Mouse (Mus musculus): Measurements from ENCODE around the gene Zbtb17. TPM values are rescaled to one million over a fixed set of nuclear protein-coding genes. Genes with fewer than 3 reads are reported as not detected.

Gene Zbtb17
- 50.7 and 56.6 TPM in 2 replicates for polyA plus RNA-seq (2016; fragmentation: Nextera tagmentation; extraction: Ambion mirVana)

DNA sequence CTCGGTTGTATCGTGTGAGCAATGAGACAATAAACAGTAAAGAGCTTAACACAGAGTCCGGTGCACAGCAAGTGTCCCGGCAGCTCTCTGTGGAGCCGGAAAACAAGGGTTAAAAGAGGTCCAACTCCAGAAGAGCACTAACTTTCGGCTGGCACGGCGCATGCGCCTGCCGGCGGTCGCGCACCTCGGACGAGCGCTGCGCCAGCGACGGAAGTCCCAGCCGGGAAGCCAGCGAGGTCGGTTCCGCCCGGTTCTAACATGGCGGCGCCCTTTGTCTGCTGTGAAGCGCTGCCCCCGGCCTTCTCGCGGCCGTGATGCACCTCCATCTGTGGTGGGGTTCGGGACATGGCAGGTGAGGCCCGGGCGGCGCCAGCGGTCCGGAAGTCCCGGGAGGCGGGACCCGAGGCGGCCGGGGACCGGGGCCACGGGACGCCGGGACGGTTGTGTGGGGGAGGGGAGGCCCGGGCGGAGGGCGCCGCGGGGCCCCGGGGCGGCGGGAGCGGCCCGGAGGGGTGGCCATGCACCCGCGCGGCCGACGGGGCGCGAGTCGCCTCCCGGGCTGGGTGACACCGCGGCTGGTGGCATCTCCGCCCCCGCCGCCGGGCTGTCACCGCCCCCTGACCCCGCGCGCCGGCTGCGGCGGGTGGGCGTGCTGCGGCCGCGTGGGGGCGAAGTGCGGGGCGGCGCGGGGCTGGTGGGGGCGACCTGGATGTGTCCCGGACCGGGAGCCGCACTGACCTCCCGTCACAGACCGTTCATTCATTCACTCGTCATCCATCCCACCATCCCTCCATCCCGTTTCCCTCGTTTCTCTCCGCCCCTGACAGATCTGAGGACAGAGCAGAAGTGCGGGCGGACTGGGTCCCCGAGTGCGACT, at the start of gene Zbtb17:
Zbtb17 (plus strand) TSS at position 204 of the 877 bp plus-strand sequence.
- peak; percentile 91 for ATAC-seq (ENCODE audit: low FRiP score)
- WGBS: under 1% methylated on average over 84 of the region's 102 CpGs

DNA sequence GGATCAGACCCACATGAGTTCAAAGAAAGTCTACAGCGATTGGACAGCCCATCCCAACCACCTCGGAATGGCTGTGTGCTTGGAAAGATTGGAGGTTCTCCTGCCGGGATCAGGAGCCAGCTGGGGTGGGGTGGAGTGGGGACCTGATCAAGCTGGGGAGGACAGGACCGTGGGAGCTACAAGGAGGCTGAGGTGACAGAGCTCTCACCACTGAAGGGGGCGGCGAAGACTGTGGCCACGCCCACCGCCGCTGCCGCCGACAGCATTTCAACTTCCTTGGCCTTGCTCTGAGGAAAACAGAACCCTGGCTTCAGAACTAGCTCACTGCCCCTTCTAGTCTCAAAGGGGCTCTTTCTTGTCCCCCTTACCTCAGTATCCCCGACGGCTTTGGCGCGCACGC, 49.7 kb upstream of the Zbtb17 start:
- H3K4me3 ChIP-seq: no peak overlapping the region
- peaks cover 6% of the 10 kb centered on the region for H3K4me1 ChIP-seq
- WGBS: 16% methylated on average over 16 of the region's 16 CpGs
- no peaks in the 10 kb centered on the region for H3K36me3 ChIP-seq
- H3K4me2 ChIP-seq (replicated peaks): peak overlapping the region; percentile 17; the same call in 1 of the 2 replicates
- no peak for ATAC-seq (ENCODE audit: low FRiP score)
- peaks cover 32% of the 10 kb centered on the region for H3K27me3 ChIP-seq
- no peak overlapping the region for H3K27ac ChIP-seq
- no peak overlapping the region for H3K9ac ChIP-seq
- no peaks in the 10 kb centered on the region for H3K9me3 ChIP-seq (replicated peaks)

More for the DNA sequence above, at the start of gene Zbtb17:
- Histone ChIP-seq H3K4me1 (peaks cover 20% of the 10 kb centered on the region), H3K36me3 (peaks cover 29% of the 10 kb centered on the region), H3K9me3 (replicated peaks) (no peaks in the 10 kb centered on the region), H3K27me3 (no peaks in the 10 kb centered on the region), H3K27ac (peak within 1 kb of the TSS; percentile 84), H3K4me3 (peak within 1 kb of the TSS; percentile 100), H3K4me2 (replicated peaks) (peak within 1 kb of the TSS; percentile 86), H3K9ac (peak within 1 kb of the TSS; percentile 98)

DNA sequence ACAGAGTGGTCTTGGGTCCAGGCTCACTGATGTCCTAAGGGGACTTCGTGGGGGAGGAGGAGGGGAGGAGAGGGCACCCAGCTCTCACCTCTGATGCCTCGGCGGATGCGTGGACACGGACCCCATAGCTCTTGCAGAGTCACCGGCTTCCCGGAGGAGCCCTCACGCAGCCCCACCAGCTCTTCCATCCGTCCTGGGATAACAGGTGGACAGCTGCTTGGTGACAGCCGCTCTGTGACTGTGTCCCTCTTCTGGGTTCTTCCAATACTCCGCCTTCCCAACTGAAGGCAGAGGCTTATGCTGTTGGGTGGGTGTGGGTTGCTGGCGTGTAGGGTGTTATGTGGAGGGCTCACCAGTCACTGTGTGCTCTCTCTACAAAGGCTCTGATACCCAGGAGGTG, 46.6 kb upstream of the Zbtb17 start:
- peaks cover 26% of the 10 kb centered on the region for H3K27me3 ChIP-seq
- H3K9ac ChIP-seq: no peak overlapping the region
- H3K4me1 ChIP-seq: peaks cover 6% of the 10 kb centered on the region
- H3K4me2 ChIP-seq (replicated peaks): no peak overlapping the region
- no peak overlapping the region for H3K4me3 ChIP-seq
- no peaks in the 10 kb centered on the region for H3K36me3 ChIP-seq
- no peaks in the 10 kb centered on the region for H3K9me3 ChIP-seq (replicated peaks)
- H3K27ac ChIP-seq: no peak overlapping the region
- no peak for ATAC-seq (ENCODE audit: low FRiP score)
- WGBS: 73% methylated on average over 12 of the region's 12 CpGs

DNA sequence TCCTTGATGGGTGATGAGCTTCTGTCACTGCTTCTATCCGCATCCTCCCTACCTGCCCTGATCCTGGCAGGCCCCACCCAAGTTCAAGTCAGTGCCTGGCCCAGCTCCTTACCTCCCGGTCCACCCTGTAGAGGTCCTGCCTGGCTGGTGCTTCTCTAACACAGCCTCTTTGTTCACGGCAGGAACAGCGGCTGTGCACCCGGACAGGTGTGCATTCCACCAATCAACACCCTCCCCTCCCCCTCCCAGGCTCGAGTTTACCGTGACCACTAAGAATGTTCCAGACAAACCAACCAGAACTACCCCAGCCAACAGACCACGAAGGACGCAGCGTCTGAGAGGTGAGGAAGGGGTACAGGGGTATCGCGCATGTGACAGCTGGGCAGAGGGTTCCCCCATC, 45.9 kb upstream of the Zbtb17 start, which contains the start of gene Clcnka:
Clcnka (minus strand) TSS at position 180 of the 400 bp plus-strand sequence.
- no peak for ATAC-seq (ENCODE audit: low FRiP score)
- H3K9me3 ChIP-seq (replicated peaks): no peaks in the 10 kb centered on the region
- H3K4me1 ChIP-seq: peaks cover 6% of the 10 kb centered on the region
- H3K4me2 ChIP-seq (replicated peaks): no peak within 1 kb of the TSS
- 67% methylated on average over 12 of the region's 12 CpGs for WGBS
- no peak within 1 kb of the TSS for H3K27ac ChIP-seq
- no peak within 1 kb of the TSS for H3K9ac ChIP-seq
- peaks cover 26% of the 10 kb centered on the region for H3K27me3 ChIP-seq
- H3K36me3 ChIP-seq: no peaks in the 10 kb centered on the region
- H3K4me3 ChIP-seq: no peak within 1 kb of the TSS

DNA sequence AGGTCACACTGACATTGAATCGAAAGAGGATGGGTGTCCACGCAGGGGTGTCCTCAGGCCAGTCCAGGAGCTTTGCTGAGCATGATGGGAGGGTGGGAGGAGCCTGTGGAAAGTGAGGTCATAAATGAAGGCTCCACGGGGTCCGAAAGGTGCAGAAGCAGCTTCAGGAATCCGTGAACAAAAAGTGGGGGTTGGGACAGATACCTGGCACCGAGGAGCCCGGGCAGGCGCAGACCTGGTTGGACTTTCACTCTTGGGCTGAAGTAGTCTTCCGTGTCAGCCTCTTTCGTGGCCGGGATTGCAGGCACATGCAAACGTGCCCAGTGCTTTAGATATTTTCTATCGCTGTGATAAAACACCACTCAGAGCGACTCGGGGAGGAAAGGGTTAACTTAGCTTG, 44.3 kb upstream of the Zbtb17 start:
- Histone ChIP-seq H3K36me3 (no peaks in the 10 kb centered on the region), H3K27ac (no peak overlapping the region), H3K9me3 (replicated peaks) (no peaks in the 10 kb centered on the region), H3K9ac (no peak overlapping the region), H3K27me3 (peaks cover 23% of the 10 kb centered on the region), H3K4me3 (no peak overlapping the region), H3K4me2 (replicated peaks) (no peak overlapping the region), H3K4me1 (peaks cover 11% of the 10 kb centered on the region)
- 86% methylated on average over 15 of the region's 15 CpGs for WGBS
- no peak for ATAC-seq (ENCODE audit: low FRiP score)

DNA sequence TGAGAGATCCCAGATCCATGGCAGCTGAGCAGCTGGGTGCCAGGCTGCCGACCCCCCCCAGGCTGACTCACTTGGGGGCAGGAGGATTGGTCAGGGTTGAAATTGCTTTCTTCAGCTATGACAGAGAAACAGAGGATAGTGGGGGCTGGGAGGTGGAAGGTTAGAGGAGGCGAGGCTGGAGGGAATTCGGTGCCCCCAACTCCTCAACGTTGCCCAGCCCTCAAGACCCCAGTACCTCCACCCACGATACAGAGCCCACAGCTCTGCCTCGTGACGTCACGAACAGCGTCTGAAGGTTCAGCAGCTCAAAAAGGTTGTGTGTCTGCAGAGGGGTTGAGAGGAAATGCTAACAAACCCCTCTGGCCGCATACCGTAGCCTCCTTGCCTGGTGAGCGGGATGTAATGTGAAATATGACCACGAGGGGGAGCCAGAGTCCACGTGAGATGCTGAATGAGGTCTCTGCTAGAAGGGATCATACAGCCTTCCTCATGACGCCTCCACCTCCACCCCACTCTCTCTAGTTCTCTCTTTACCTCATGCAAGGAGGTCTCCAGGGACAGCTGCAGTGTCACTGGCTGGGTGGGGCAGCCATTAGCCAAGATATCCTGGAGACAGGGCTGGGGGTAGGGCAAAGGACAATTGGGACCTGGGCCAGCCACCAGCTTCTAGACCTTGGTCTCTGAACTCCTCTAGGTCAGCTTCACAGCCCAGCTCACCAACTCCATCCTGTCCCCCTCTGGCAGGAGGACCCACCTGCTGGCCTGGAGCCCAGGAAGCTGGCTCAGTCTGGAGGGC, 39.7 kb upstream of the Zbtb17 start:
- Histone ChIP-seq H3K4me3 (no peak overlapping the region), H3K9ac (peak overlapping the region; percentile 41), H3K27ac (no peak overlapping the region), H3K9me3 (replicated peaks) (no peaks in the 10 kb centered on the region), H3K36me3 (no peaks in the 10 kb centered on the region), H3K27me3 (peaks cover 17% of the 10 kb centered on the region), H3K4me2 (replicated peaks) (peak overlapping the region; percentile 46), H3K4me1 (peaks cover 5% of the 10 kb centered on the region; the same call in 1 of the 2 replicates)
- 14% methylated on average over 15 of the region's 15 CpGs for WGBS
- ATAC-seq (ENCODE audit: low FRiP score): peak; percentile 81

DNA sequence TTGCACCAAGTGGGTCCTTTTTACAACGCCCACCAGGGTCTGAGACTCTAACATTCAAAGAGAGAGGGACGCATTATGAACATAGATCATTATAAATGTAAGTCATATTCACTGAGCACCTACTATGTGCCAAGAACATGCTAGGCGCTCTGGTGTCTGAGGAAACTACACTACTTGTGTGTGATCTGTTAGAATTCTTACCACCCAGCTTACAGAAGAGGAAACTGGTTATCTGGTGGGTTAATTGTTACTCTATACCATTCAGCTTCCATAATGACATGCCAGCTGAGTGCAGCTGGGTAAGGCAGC, 39.2 kb upstream of the Zbtb17 start:
- no peak overlapping the region for H3K9ac ChIP-seq
- 83% methylated on average over 3 of the region's 3 CpGs for WGBS
- peaks cover 17% of the 10 kb centered on the region for H3K27me3 ChIP-seq
- H3K4me2 ChIP-seq (replicated peaks): no peak overlapping the region
- no peak for ATAC-seq (ENCODE audit: low FRiP score)
- H3K4me3 ChIP-seq: no peak overlapping the region
- H3K9me3 ChIP-seq (replicated peaks): no peaks in the 10 kb centered on the region
- H3K27ac ChIP-seq: no peak overlapping the region
- no peaks in the 10 kb centered on the region for H3K36me3 ChIP-seq
- peaks cover 5% of the 10 kb centered on the region; the same call in 1 of the 2 replicates for H3K4me1 ChIP-seq

DNA sequence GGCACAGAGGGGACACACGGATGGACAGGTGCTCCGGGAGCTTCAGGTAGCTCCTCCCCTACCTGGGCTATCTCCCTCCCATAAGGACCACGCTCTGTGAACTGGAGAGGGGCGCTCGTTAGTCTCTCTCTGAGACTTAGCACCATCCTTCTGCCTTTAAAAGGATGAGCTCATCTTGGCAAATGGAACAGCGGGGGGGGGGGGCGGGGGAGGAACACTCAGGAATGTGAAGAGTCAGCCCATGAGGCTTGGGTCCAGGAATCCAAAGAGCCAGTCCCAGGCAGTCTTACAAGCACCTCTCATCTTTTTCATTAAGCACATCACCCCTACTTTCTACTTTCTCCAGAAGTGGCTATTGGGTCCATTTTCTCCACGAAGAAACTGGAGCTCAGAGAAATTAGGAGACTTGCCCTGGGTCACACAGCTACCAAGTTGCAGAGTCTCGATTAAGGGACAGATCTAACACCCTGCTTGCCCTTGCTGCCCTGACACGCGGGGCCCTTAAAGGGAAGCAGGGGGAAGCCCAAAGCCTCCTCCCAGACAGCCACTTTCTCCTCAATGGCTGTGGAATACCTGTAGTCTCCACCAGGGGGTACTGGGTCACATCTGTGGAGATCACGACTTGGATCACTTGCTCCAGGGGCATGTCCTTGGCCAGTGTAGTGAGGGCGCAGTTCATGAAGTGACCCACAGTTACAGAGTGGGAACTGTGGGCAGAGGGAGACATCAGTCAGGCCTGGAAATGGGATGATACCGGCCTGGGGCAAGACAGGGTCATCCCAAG, 37.7 kb upstream of the Zbtb17 start:
- H3K36me3 ChIP-seq: no peaks in the 10 kb centered on the region
- H3K4me1 ChIP-seq: peaks cover 5% of the 10 kb centered on the region; the same call in 1 of the 2 replicates
- H3K9ac ChIP-seq: no peak overlapping the region
- peaks cover 22% of the 10 kb centered on the region for H3K27me3 ChIP-seq
- H3K27ac ChIP-seq: no peak overlapping the region
- H3K4me3 ChIP-seq: no peak overlapping the region
- WGBS: 49% methylated on average over 13 of the region's 14 CpGs
- ATAC-seq (ENCODE audit: low FRiP score): no peak
- no peak overlapping the region for H3K4me2 ChIP-seq (replicated peaks)
- no peaks in the 10 kb centered on the region for H3K9me3 ChIP-seq (replicated peaks)

DNA sequence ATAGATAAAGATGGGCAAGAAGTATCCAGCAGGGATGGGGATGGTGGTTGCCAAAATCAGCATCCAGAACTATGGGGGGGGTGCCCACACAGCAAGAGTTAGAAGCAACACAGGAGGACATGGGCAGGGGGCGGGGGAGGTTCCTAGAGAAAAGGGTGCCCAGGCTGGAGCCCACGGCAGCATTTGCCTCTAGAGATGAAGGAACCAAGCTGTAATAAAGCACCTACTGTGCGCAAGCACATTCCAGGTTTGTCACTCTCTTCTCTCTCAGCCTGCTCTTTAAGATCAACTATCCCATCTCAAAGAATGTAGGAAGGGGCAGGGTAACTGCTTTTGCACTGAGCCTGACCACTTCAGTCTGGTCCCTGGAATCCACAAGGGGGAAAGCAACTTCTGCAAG, 35.9 kb upstream of the Zbtb17 start:
- Histone ChIP-seq H3K27me3 (peaks cover 25% of the 10 kb centered on the region), H3K4me1 (peaks cover 5% of the 10 kb centered on the region; the same call in 1 of the 2 replicates), H3K4me2 (replicated peaks) (no peak overlapping the region), H3K9ac (no peak overlapping the region), H3K36me3 (no peaks in the 10 kb centered on the region), H3K27ac (no peak overlapping the region), H3K4me3 (no peak overlapping the region), H3K9me3 (replicated peaks) (no peaks in the 10 kb centered on the region)
- WGBS: 90% methylated on average over 3 of the region's 3 CpGs
- no peak for ATAC-seq (ENCODE audit: low FRiP score)

DNA sequence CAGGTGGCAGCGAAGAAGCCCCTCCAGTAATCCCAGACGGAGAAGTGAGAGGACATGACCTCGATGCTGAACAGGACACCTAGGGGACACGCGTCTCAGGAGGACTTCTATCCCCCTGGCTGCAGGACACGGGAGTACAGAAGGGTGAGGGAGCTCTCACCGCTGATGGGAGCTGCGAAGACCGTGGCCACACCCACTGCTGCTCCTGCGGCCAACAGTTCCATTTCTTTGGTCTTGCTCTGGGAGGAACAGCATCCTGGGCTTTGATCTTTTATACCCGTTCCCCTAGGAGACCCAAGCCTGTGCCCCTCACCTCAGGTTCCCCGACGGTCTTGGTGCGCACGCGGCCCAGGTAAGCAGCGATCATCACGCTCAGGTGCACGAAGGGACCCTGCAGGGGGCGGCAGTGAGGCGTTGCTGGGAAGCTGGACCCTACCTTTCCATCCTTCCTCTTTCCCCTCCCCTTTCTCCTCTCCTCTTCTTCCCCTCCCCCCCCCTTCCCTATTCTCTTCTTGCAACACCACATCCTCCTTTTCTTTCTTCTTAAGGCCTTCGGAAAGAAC, 32.9 kb upstream of the Zbtb17 start:
- H3K4me2 ChIP-seq (replicated peaks): no peak overlapping the region
- H3K9ac ChIP-seq: no peak overlapping the region
- no peak for ATAC-seq (ENCODE audit: low FRiP score)
- 18% methylated on average over 22 of the region's 22 CpGs for WGBS
- peaks cover 20% of the 10 kb centered on the region for H3K27me3 ChIP-seq
- no peak overlapping the region for H3K27ac ChIP-seq
- H3K36me3 ChIP-seq: no peaks in the 10 kb centered on the region
- H3K4me1 ChIP-seq: no peaks in the 10 kb centered on the region
- no peaks in the 10 kb centered on the region for H3K9me3 ChIP-seq (replicated peaks)
- no peak overlapping the region for H3K4me3 ChIP-seq

DNA sequence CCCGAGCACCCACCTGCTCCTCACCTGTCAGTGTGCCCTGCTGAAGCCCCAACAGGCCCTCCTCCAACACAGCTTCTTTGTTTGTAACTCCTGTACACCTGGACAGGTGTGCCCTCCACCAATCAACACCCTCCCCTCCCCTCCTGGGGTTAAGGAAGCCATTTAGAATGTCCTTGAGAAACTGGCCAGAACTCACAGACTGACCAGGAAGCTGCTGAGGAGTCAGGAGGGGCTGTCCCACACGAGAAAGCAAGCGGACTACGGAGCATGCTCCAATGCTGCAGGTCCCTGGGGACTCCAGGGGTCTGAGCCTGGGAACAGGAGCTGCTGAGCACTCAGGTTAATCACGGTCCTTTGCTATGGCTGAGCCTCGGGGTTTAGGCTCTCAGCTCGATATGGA, 28.5 kb upstream of the Zbtb17 start, which contains the start of gene Clcnkb:
Clcnkb (minus strand) TSS at position 91 of the 400 bp plus-strand sequence.
- no peak within 1 kb of the TSS for H3K4me2 ChIP-seq (replicated peaks)
- ATAC-seq (ENCODE audit: low FRiP score): no peak
- H3K27me3 ChIP-seq: peaks cover 12% of the 10 kb centered on the region
- WGBS: 63% methylated on average over 7 of the region's 7 CpGs
- H3K4me1 ChIP-seq: no peaks in the 10 kb centered on the region
- no peak within 1 kb of the TSS for H3K9ac ChIP-seq
- H3K4me3 ChIP-seq: no peak within 1 kb of the TSS
- H3K27ac ChIP-seq: no peak within 1 kb of the TSS
- H3K36me3 ChIP-seq: no peaks in the 10 kb centered on the region
- H3K9me3 ChIP-seq (replicated peaks): no peaks in the 10 kb centered on the region
